Mouse (Mus musculus): ENCODE results near the gene H2-Oa.

GRCm38 (mm10) chr17:34130073-34130947 lies 38.2 kb downstream of the H2-Oa start:
- TF ChIP-seq CTCF (IDR thresholded peaks at IDR 0.05; ENCODE audit: borderline replicate concordance, insufficient read depth, low read length) (no peak), POLR2A (IDR thresholded peaks at IDR 0.05; ENCODE audit: low read depth, low read length) (peak; percentile 54; the same call in 1 of the 2 replicates)
